8 mouse cellular contexts compared by ENCODE assay signal in the genomic region with DNA sequence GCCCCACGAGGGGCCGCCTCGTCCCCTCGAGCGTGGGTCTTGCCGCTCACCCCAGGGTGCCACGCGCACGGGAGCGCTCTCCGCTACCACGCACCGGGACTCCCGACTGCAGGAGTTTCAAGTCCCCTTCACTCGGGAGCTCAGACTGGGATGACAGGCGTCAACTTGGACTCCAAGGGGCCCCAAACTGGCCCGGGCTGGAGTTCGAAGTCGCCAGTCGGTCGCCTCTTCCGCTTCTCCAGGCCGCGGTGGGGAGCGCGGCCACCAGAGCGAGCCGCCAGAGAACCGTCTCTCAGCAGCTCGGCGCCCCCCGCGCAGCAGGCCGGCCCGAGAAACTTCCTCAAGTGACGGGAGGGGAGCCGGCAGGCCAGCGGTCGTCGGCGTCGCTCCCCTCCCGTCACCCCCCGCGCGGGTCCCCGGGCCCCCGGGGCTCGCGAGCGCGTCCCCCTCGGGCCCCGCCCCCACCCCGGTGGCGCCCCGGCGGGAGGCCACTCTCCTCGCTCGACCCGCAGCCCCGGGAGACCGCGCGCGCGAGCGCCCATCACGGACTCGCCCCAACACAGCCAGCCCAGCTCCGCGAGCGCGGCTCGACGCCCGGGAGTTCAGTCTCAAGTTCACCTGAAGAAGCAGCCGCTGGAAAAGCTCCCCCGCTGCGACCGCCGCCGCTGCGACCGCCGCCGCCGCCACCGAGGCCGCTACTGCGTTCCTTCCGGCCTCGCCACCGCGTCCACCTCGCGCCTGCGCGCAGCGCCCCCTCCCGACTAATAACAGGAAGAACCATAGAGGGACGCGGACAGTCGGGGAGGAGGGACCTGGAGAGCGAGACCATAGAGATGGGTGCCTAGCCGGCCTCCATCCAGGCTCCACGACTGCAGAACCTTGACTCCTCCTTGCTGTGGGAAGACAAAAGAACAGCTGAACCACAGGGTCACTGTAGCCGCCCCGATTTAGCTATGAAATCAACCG. TPM values are rescaled to one million over a fixed set of nuclear protein-coding genes. Genes with fewer than 3 reads are reported as not detected.
DNase-seq lines count a peak whose midpoint lies in the region; ATAC-seq and TF ChIP-seq lines count a peak whose summit lies in the region.

A gene (minus strand): TSS at position 714 of the 966 bp plus-strand sequence.

- TF ChIP-seq POLR2A in ES-Bruce4 (IDR thresholded peaks at IDR 0.05; ENCODE audit: insufficient read depth, low read length) = no peak

- H3K4me2 ChIP-seq in forebrain, embryonic 13.5 days = peak within 1 kb of the TSS; percentile 91
- H3K4me2 ChIP-seq in liver, postnatal 0 days (ENCODE audit: low read depth, low read length) = peak within 1 kb of the TSS; percentile 93
- peak within 1 kb of the TSS; percentile 70 for H3K4me2 ChIP-seq in neural tube, embryonic 14.5 days (ENCODE audit: low read depth, low read length)

- peak; percentile 65; the same call in 1 of the 2 replicates for TF ChIP-seq EP300 in ES-Bruce4 (IDR thresholded peaks at IDR 0.05; ENCODE audit: insufficient read depth, low read depth, low read length)
- TF ChIP-seq EP300 in liver, postnatal 0 days (IDR thresholded peaks at IDR 0.05; ENCODE audit: low read depth) = no peak

- no peak within 1 kb of the TSS for H3K27ac ChIP-seq in ES-Bruce4 (ENCODE audit: insufficient read depth, low read length)
- H3K27ac ChIP-seq in forebrain, embryonic 13.5 days = peak within 1 kb of the TSS; percentile 89
- H3K27ac ChIP-seq in liver, postnatal 0 days (ENCODE audit: low read depth) = peak within 1 kb of the TSS; percentile 97
- H3K27ac ChIP-seq in neural tube, embryonic 14.5 days (ENCODE audit: low read depth, low read length) = peak within 1 kb of the TSS; percentile 71

- under 1% methylated on average over 83 of the region's 110 CpGs for WGBS in forebrain, embryonic 13.5 days
- 1% methylated on average over 107 of the region's 110 CpGs for WGBS in large intestine, adult 2 months
- WGBS in liver, postnatal 0 days (ENCODE audit: insufficient replicate concordance) = 1% methylated on average over 84 of the region's 110 CpGs
- under 1% methylated on average over 81 of the region's 110 CpGs for WGBS in neural tube, embryonic 14.5 days

- H3K9ac ChIP-seq in ES-Bruce4 (ENCODE audit: low read depth, poor library complexity, severe bottlenecking) = peak within 1 kb of the TSS; percentile 93
- peak within 1 kb of the TSS; percentile 84 for H3K9ac ChIP-seq in forebrain, embryonic 13.5 days
- peak within 1 kb of the TSS; percentile 96 for H3K9ac ChIP-seq in liver, postnatal 0 days (replicated peaks)
- H3K9ac ChIP-seq in neural tube, embryonic 14.5 days (replicated peaks; ENCODE audit: low read depth, low read length) = peak within 1 kb of the TSS; percentile 73

- intact Hi-C loops in heart, postnatal 10 days (cut with DNase I) = no loop called here

- peaks cover 3% of the 10 kb centered on the region for H3K4me1 ChIP-seq in ES-Bruce4 (ENCODE audit: control insufficient read depth, insufficient read depth, low read length)
- H3K4me1 ChIP-seq in forebrain, embryonic 13.5 days = peaks cover 14% of the 10 kb centered on the region
- peaks cover 31% of the 10 kb centered on the region for H3K4me1 ChIP-seq in liver, postnatal 0 days (ENCODE audit: insufficient read depth)
- H3K4me1 ChIP-seq in neural tube, embryonic 14.5 days (ENCODE audit: control insufficient read depth, insufficient read depth, low read length) = 0 out of 2 replicates have a peak, but pooled peaks cover 8% of the 10 kb centered on the region

- no peaks in the 10 kb centered on the region for H3K27me3 ChIP-seq in ES-Bruce4 (ENCODE audit: control insufficient read depth, insufficient read depth, low read length, poor library complexity, severe bottlenecking)
- no peaks in the 10 kb centered on the region for H3K27me3 ChIP-seq in forebrain, embryonic 13.5 days
- H3K27me3 ChIP-seq in liver, postnatal 0 days (ENCODE audit: insufficient read depth, low read length) = no peaks in the 10 kb centered on the region
- no peaks in the 10 kb centered on the region for H3K27me3 ChIP-seq in neural tube, embryonic 14.5 days (ENCODE audit: control insufficient read depth, insufficient read depth, low read length)

- peak; percentile 57 for TF ChIP-seq CTCF in ES-Bruce4 (IDR thresholded peaks at IDR 0.05; ENCODE audit: low read depth, low read length)
- peak; percentile 91 for TF ChIP-seq CTCF in liver, postnatal 0 days (IDR thresholded peaks at IDR 0.05; ENCODE audit: low read depth)

- no peaks in the 10 kb centered on the region; the same call in 1 of the 2 replicates for H3K36me3 ChIP-seq in ES-Bruce4 (ENCODE audit: control insufficient read depth, insufficient read depth, low read length, poor library complexity, severe bottlenecking)
- H3K36me3 ChIP-seq in forebrain, embryonic 13.5 days (ENCODE audit: poor library complexity, severe bottlenecking) = no peaks in the 10 kb centered on the region
- H3K36me3 ChIP-seq in liver, postnatal 0 days (replicated peaks; ENCODE audit: insufficient read depth, low read length) = no peaks in the 10 kb centered on the region
- H3K36me3 ChIP-seq in neural tube, embryonic 14.5 days (ENCODE audit: control insufficient read depth, insufficient read depth, low read length) = no peaks in the 10 kb centered on the region

- H3K4me3 ChIP-seq in ES-Bruce4 (ENCODE audit: low read depth, low read length) = peak within 1 kb of the TSS; percentile 94
- H3K4me3 ChIP-seq in forebrain, embryonic 13.5 days = peak within 1 kb of the TSS; percentile 86
- H3K4me3 ChIP-seq in liver, postnatal 0 days (ENCODE audit: low read depth, low read length) = peak within 1 kb of the TSS; percentile 97
- peak within 1 kb of the TSS; percentile 67 for H3K4me3 ChIP-seq in neural tube, embryonic 14.5 days (ENCODE audit: low read depth, low read length)

- H3K9me3 ChIP-seq in ES-Bruce4 (replicated peaks; ENCODE audit: control insufficient read depth, insufficient read depth, low read length, poor library complexity, severe bottlenecking) = no peaks in the 10 kb centered on the region
- no peaks in the 10 kb centered on the region for H3K9me3 ChIP-seq in forebrain, embryonic 13.5 days (replicated peaks)
- H3K9me3 ChIP-seq in liver, postnatal 0 days (ENCODE audit: low read length) = no peaks in the 10 kb centered on the region
- no peaks in the 10 kb centered on the region for H3K9me3 ChIP-seq in neural tube, embryonic 14.5 days (ENCODE audit: control insufficient read depth, low read length)

- peak; percentile 96 for ATAC-seq in cerebellum, adult (ENCODE audit: insufficient number of reproducible peaks, low FRiP score, low TSS enrichment)
- ATAC-seq in forebrain, embryonic 13.5 days = peak; percentile 97
- peak; percentile 97 for ATAC-seq in liver, postnatal 0 days
- peak; percentile 96 for ATAC-seq in neural tube, embryonic 14.5 days (ENCODE audit: low read depth)

- DNase-seq in heart, postnatal 10 days = peak; percentile 96
- DNase-seq in large intestine, adult 2 months (ENCODE audit: low read depth, low spot score) = peak; percentile 76
- DNase-seq in liver, postnatal 0 days = peak; percentile 94
- peak; percentile 94 for DNase-seq in testis, postnatal 10 days (ENCODE audit: low spot score)

RNA-seq across cellular contexts. Expression of the gene that starts here (rescaled TPM):
- 46.9 and 51.6 TPM in 2 replicates for polyA plus RNA-seq in ES-Bruce4 (2011; ENCODE audit: insufficient read depth, insufficient read length, low read depth, missing spikeins)
- polyA plus RNA-seq in forebrain, embryonic 13.5 days (2015; fragmentation: Nextera tagmentation; extraction: Ambion mirVana) = 36.7 and 38.4 TPM in 2 replicates
- 10 to 100 TPM; 33.4 to 33.5 TPM for total RNA-seq in heart, postnatal 10 days (2021)
- polyA plus RNA-seq in large intestine, adult 2 months (2012; rRNA removed) = 15.7 and 19.4 TPM in 2 replicates
- polyA plus RNA-seq in liver, postnatal 0 days (2015; fragmentation: Nextera tagmentation; extraction: Ambion mirVana) = 8.4 and 10.5 TPM in 2 replicates
- polyA plus RNA-seq in neural tube, embryonic 14.5 days (2014; fragmentation: Nextera tagmentation; extraction: Ambion mirVana) = 25.0 and 36.8 TPM in 2 replicates
